Mouse (Mus musculus): Measurements from ENCODE around the gene Eno1. TPM values are rescaled to one million over a fixed set of nuclear protein-coding genes. Genes with fewer than 3 reads are reported as not detected.

The Eno1 gene
- polyA plus RNA-seq, 1 experiment from 2014 or later: 1,859 TPM

GRCm38 (mm10) chr4:150217042-150217554 is 19.4 kb upstream of the Eno1 start:
- H3K9ac ChIP-seq (ENCODE audit: low read length): no peak overlapping the region
- no peaks in the 10 kb centered on the region for H3K27me3 ChIP-seq (ENCODE audit: control insufficient read depth, insufficient read depth, low read length)
- H3K36me3 ChIP-seq (ENCODE audit: control insufficient read depth, insufficient read depth, low read length): no peaks in the 10 kb centered on the region
- no peak overlapping the region for H3K27ac ChIP-seq (replicated peaks in 1 of 2; ENCODE audit: control insufficient read depth in 1 of 2, insufficient read depth in 1 of 2, low read depth in 2 of 2, low read length in 2 of 2)
- WGBS: 40% methylated on average over 5 of the region's 5 CpGs
- no peak overlapping the region for H3K4me3 ChIP-seq (ENCODE audit: control insufficient read depth in 1 of 2, insufficient read depth in 1 of 2, low read depth in 1 of 2, low read length in 2 of 2)
- ATAC-seq (ENCODE audit: insufficient number of reproducible peaks, insufficient read depth, low FRiP score, low read depth): no peak
- H3K4me2 ChIP-seq (ENCODE audit: low read length): no peak overlapping the region
- H3K4me1 ChIP-seq (ENCODE audit: control insufficient read depth in 2 of 2, insufficient read depth in 2 of 2, low read length in 2 of 2): peaks cover 5 to 6% of the 10 kb centered on the region in 2 experiments; a peak in 3 of 4 replicates
- no peaks in the 10 kb centered on the region for H3K9me3 ChIP-seq (ENCODE audit: control insufficient read depth, low read length)

- WGBS: 86% methylated on average over 1 of the region's 1 CpGs
- H3K9me3 ChIP-seq (ENCODE audit: control insufficient read depth, low read length): no peaks in the 10 kb centered on the region
- H3K4me2 ChIP-seq (ENCODE audit: low read length): no peak overlapping the region
- no peaks in the 10 kb centered on the region for H3K27me3 ChIP-seq (ENCODE audit: control insufficient read depth, insufficient read depth, low read length)
- ATAC-seq (ENCODE audit: insufficient number of reproducible peaks, insufficient read depth, low FRiP score, low read depth): no peak
- H3K27ac ChIP-seq (replicated peaks in 1 of 2; ENCODE audit: control insufficient read depth in 1 of 2, insufficient read depth in 1 of 2, low read depth in 2 of 2, low read length in 2 of 2): no peak overlapping the region
- no peak overlapping the region for H3K9ac ChIP-seq (ENCODE audit: low read length)
- H3K4me3 ChIP-seq (ENCODE audit: control insufficient read depth in 1 of 2, insufficient read depth in 1 of 2, low read depth in 1 of 2, low read length in 2 of 2): no peak overlapping the region
- no peaks in the 10 kb centered on the region for H3K36me3 ChIP-seq (ENCODE audit: control insufficient read depth, insufficient read depth, low read length)
- peaks cover 4 to 5% of the 10 kb centered on the region in 2 experiments; a peak in 3 of 4 replicates for H3K4me1 ChIP-seq (ENCODE audit: control insufficient read depth in 2 of 2, insufficient read depth in 2 of 2, low read length in 2 of 2)
These were observed 18.6 kb upstream of the Eno1 start for GRCm38 (mm10) chr4:150217935-150218334.

GRCm38 (mm10) chr4:150219501-150220292 is 16.8 kb upstream of the Eno1 start:
- 74% methylated on average over 9 of the region's 9 CpGs for WGBS

GRCm38 (mm10) chr4:150220584-150220983 is 15.9 kb upstream of the Eno1 start:
- H3K9me3 ChIP-seq (ENCODE audit: control insufficient read depth, low read length): no peaks in the 10 kb centered on the region
- no peak for ATAC-seq (ENCODE audit: insufficient number of reproducible peaks, insufficient read depth, low FRiP score, low read depth)
- no peaks in the 10 kb centered on the region for H3K36me3 ChIP-seq (ENCODE audit: control insufficient read depth, insufficient read depth, low read length)
- H3K4me3 ChIP-seq (ENCODE audit: control insufficient read depth in 1 of 2, insufficient read depth in 1 of 2, low read depth in 1 of 2, low read length in 2 of 2): peak overlapping the region; percentile 10 to 20; a peak in 3 of 4 replicates
- peak overlapping the region; percentile 52 for H3K4me2 ChIP-seq (ENCODE audit: low read length)
- H3K27me3 ChIP-seq (ENCODE audit: control insufficient read depth, insufficient read depth, low read length): no peaks in the 10 kb centered on the region
- no peak overlapping the region for H3K27ac ChIP-seq (replicated peaks in 1 of 2; ENCODE audit: control insufficient read depth in 1 of 2, insufficient read depth in 1 of 2, low read depth in 2 of 2, low read length in 2 of 2)
- H3K9ac ChIP-seq (ENCODE audit: low read length): no peak overlapping the region
- peaks cover 4 to 5% of the 10 kb centered on the region in 2 experiments; a peak in 3 of 4 replicates for H3K4me1 ChIP-seq (ENCODE audit: control insufficient read depth in 2 of 2, insufficient read depth in 2 of 2, low read length in 2 of 2)
- WGBS: 19% methylated on average over 11 of the region's 11 CpGs

More at GRCm38 (mm10) chr4:150219501-150220292, 16.8 kb upstream of the Eno1 start:
- Histone ChIP-seq H3K27ac (replicated peaks in 1 of 2; ENCODE audit: control insufficient read depth in 1 of 2, insufficient read depth in 1 of 2, low read depth in 2 of 2, low read length in 2 of 2) (no peak overlapping the region), H3K9ac (ENCODE audit: low read length) (no peak overlapping the region), H3K4me1 (ENCODE audit: control insufficient read depth in 2 of 2, insufficient read depth in 2 of 2, low read length in 2 of 2) (peaks cover 4 to 5% of the 10 kb centered on the region in 2 experiments; a peak in 3 of 4 replicates), H3K9me3 (ENCODE audit: control insufficient read depth, low read length) (no peaks in the 10 kb centered on the region), H3K4me2 (ENCODE audit: low read length) (no peak overlapping the region), H3K36me3 (ENCODE audit: control insufficient read depth, insufficient read depth, low read length) (no peaks in the 10 kb centered on the region), H3K27me3 (ENCODE audit: control insufficient read depth, insufficient read depth, low read length) (no peaks in the 10 kb centered on the region), H3K4me3 (ENCODE audit: control insufficient read depth in 1 of 2, insufficient read depth in 1 of 2, low read depth in 1 of 2, low read length in 2 of 2) (no peak overlapping the region)
- no peak for ATAC-seq (ENCODE audit: insufficient number of reproducible peaks, insufficient read depth, low FRiP score, low read depth)

- Histone ChIP-seq H3K9me3 (ENCODE audit: control insufficient read depth, low read length) (no peaks in the 10 kb centered on the region), H3K4me1 (ENCODE audit: control insufficient read depth in 2 of 2, insufficient read depth in 2 of 2, low read length in 2 of 2) (peaks cover 4 to 5% of the 10 kb centered on the region in 2 experiments; a peak in 3 of 4 replicates), H3K4me2 (ENCODE audit: low read length) (peak overlapping the region; percentile 52), H3K9ac (ENCODE audit: low read length) (no peak overlapping the region), H3K4me3 (ENCODE audit: control insufficient read depth in 1 of 2, insufficient read depth in 1 of 2, low read depth in 1 of 2, low read length in 2 of 2) (peak overlapping the region in 1 of 2 experiments; percentile 10; a peak in 2 of 4 replicates), H3K27me3 (ENCODE audit: control insufficient read depth, insufficient read depth, low read length) (no peaks in the 10 kb centered on the region), H3K36me3 (ENCODE audit: control insufficient read depth, insufficient read depth, low read length) (no peaks in the 10 kb centered on the region), H3K27ac (replicated peaks in 1 of 2; ENCODE audit: control insufficient read depth in 1 of 2, insufficient read depth in 1 of 2, low read depth in 2 of 2, low read length in 2 of 2) (no peak overlapping the region)
- no peak for ATAC-seq (ENCODE audit: insufficient number of reproducible peaks, insufficient read depth, low FRiP score, low read depth)
- 48% methylated on average over 10 of the region's 10 CpGs for WGBS
These were observed 15.4 kb upstream of the Eno1 start for GRCm38 (mm10) chr4:150221017-150221640.

- no peaks in the 10 kb centered on the region for H3K27me3 ChIP-seq (ENCODE audit: control insufficient read depth, insufficient read depth, low read length)
- no peak overlapping the region for H3K9ac ChIP-seq (ENCODE audit: low read length)
- H3K9me3 ChIP-seq (ENCODE audit: control insufficient read depth, low read length): no peaks in the 10 kb centered on the region
- peaks cover 10 to 16% of the 10 kb centered on the region in 2 experiments for H3K4me1 ChIP-seq (ENCODE audit: control insufficient read depth in 2 of 2, insufficient read depth in 2 of 2, low read length in 2 of 2)
- no peak for ATAC-seq (ENCODE audit: insufficient number of reproducible peaks, insufficient read depth, low FRiP score, low read depth)
- 86% methylated on average over 4 of the region's 4 CpGs for WGBS
- H3K4me3 ChIP-seq (ENCODE audit: control insufficient read depth in 1 of 2, insufficient read depth in 1 of 2, low read depth in 1 of 2, low read length in 2 of 2): no peak overlapping the region
- H3K27ac ChIP-seq (replicated peaks in 1 of 2; ENCODE audit: control insufficient read depth in 1 of 2, insufficient read depth in 1 of 2, low read depth in 2 of 2, low read length in 2 of 2): no peak overlapping the region
- H3K4me2 ChIP-seq (ENCODE audit: low read length): no peak overlapping the region
- H3K36me3 ChIP-seq (ENCODE audit: control insufficient read depth, insufficient read depth, low read length): no peaks in the 10 kb centered on the region
These were observed 12.7 kb upstream of the Eno1 start for GRCm38 (mm10) chr4:150223830-150224229.

GRCm38 (mm10) chr4:150225700-150226099 is 10.8 kb upstream of the Eno1 start:
- Histone ChIP-seq H3K9me3 (ENCODE audit: control insufficient read depth, low read length) (no peaks in the 10 kb centered on the region), H3K27me3 (ENCODE audit: control insufficient read depth, insufficient read depth, low read length) (no peaks in the 10 kb centered on the region), H3K36me3 (ENCODE audit: control insufficient read depth, insufficient read depth, low read length) (no peaks in the 10 kb centered on the region), H3K27ac (replicated peaks in 1 of 2; ENCODE audit: control insufficient read depth in 1 of 2, insufficient read depth in 1 of 2, low read depth in 2 of 2, low read length in 2 of 2) (no peak overlapping the region), H3K4me1 (ENCODE audit: control insufficient read depth in 2 of 2, insufficient read depth in 2 of 2, low read length in 2 of 2) (peaks cover 17 to 26% of the 10 kb centered on the region in 2 experiments), H3K4me2 (ENCODE audit: low read length) (no peak overlapping the region), H3K9ac (ENCODE audit: low read length) (no peak overlapping the region), H3K4me3 (ENCODE audit: control insufficient read depth in 1 of 2, insufficient read depth in 1 of 2, low read depth in 1 of 2, low read length in 2 of 2) (no peak overlapping the region)
- ATAC-seq (ENCODE audit: insufficient number of reproducible peaks, insufficient read depth, low FRiP score, low read depth): no peak
- 88% methylated on average over 1 of the region's 1 CpGs for WGBS

Measured in heart, embryonic 14.5 days (tissue).